Mouse (Mus musculus): ENCODE results near the gene Ccdc33. TPM values are rescaled to one million over a fixed set of nuclear protein-coding genes. Genes with fewer than 3 reads are reported as not detected.

Gene Ccdc33
- polyA plus RNA-seq, 2 experiments from 2014 or later = not detected

- ATAC-seq = no peak
These were observed 10.3 kb upstream of the Ccdc33 start for GRCm38 (mm10) chr9:58128926-58129413.

GRCm38 (mm10) chr9:58125811-58126210 is 7.2 kb upstream of the Ccdc33 start:
- no peak for ATAC-seq

DNA sequence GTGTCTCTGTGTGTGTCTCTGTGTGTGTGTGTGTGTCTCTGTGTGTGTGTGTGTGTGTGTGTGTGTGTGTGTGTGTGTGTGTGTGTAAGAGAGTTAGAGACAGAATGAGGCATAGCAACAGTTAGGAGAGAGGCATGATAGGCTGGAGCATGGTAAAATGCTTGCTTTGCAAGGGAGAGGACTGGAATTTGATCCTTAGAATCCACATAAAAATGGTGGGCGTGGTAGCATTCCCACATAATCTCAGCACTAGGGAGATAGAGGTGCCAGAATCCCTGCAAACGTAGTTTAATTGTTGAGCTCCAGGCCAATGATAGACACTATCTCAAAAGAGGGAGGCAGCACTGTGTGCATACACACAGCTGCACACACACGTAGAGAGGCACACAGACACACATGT is 6.5 kb upstream of the Ccdc33 start:
- no peak for ATAC-seq

- ATAC-seq = no peak
These were observed 2.5 kb downstream of the Ccdc33 start for GRCm38 (mm10) chr9:58116024-58116651.

GRCm38 (mm10) chr9:58115297-58115925 is 3.2 kb downstream of the Ccdc33 start:
- ATAC-seq = no peak

- ATAC-seq = no peak
These were observed 4.6 kb downstream of the Ccdc33 start for GRCm38 (mm10) chr9:58114019-58114418.

DNA sequence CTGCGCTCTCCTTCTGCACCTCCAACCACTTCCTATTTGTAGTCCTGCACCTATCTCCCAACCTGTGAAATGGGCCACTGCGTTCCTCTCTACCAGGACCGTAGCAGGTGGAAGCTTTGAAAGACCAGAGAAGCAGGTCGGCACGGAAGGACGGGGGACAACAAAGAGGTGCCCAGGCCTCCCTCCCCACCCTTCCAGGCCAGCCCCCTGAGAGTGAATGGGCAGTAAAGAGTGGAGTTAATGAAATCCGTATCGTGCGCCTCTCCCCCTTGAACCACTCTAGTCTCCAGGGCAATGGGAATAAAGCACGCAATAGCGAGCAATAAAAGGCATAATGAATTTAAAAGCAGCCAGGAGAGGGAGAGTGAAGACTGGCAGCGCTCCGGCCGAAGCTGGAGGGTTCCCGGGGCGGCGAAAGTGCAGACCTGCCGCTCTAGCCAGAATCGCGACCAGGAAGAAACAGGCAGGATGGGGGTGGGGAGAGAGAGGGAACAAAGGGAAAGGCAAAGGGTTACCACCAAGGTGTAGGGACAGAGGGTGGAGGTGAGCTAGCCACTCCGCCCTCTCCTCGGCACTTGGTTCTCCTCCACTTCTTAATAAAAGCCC is 5.2 kb downstream of the Ccdc33 start:
- ATAC-seq = no peak

DNA sequence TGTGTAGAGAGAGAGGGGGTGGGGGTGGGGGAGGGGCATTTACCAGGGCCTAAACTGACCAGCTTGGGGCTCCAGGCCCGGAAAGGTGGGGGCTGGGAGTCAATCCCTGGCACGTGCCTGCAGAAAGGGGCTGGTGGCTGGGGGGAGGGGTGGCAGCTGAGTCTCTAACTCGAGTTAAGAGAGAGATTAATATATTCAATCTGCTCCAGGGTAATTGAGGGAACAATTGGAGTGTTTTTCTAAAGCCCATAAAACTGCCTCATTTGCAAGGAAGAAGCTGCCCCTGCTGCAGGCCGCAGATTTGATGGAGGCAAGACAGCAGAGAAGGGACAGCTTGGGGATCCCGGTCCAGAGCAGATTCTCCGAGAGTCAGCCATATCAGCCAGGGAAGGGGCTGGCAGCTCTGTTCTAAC is 5.8 kb downstream of the Ccdc33 start:
- no peak for ATAC-seq

DNA sequence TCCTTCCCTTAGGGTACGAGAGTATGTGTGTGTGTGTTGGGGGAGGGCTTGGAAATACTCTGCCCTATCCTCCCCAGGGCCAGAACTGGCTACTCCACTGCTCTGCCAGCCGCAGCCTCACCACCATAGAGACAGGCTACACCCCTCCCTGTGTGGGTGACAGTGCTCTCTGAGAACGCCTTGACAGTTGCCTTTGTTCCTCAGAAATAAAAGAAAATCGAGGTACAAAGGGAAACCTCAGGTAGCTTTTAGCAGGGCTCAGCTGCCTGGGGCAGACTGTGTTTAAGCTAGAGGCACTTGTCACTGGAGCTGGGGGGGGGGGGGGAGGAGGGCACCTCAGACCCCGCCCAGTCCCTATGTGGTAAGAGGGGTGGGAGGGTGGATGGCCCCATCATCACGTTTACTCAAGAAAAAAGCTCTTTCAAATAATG is 6.3 kb downstream of the Ccdc33 start:
- ATAC-seq = peak; percentile 69

DNA sequence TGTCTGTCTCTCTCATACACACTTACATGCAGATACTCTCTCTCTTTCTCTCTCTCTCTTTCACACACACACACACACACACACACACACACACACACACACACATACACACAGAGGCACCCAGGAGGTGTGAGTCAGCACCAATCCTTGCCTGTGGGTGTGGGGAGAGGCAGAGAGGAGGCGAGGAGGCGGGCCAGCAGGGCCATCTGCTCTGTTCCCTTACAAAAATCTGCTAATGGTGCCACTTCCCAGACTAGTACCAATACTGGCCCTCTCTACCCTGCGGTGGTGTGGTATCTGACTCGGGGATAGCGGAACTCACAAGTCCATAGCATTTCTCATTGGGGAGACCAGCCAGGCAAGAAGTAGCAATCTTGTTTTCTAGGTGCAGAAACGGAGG is 7.2 kb downstream of the Ccdc33 start:
- no peak for ATAC-seq

DNA sequence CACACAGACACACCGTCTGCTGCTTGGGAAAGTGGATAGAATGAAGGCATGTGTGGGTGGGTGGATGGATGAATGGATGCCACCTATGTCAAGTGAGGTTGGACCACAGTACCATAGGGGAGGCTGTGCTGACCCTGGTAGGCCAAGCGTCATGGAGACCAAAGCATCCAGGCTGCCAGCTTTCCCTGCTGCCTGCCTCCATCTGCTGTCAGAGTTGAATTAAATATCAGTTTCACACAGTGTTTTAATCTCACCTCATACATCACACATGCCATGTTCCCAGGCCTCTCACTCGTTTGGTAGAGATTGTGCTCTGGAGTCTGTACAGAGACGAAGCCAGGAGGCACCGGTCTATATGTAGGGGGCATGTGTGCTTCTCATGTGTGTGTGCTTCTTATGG is 7.8 kb downstream of the Ccdc33 start:
- no peak for ATAC-seq

DNA sequence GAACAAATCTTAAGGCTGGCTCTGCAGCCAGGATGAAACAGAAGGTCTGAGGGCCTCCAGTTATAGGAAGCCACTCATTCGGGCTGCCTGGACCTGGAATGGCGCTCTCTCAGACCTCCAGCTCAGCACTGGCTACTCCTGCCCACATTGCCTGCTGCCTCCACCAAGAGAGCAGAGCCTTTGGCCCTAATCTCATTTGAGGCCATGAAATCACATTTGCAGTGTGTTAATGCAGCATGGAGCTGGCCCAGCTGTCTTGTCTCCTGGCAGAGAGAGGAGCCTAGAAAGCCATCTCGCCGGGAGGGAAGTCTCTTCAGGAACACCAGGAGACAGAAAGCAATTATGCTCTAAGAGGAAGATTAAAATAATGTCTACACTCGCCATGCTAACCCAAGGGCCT is 11.1 kb downstream of the Ccdc33 start:
- ATAC-seq = no peak

GRCm38 (mm10) chr9:58105595-58106169 is 12.9 kb downstream of the Ccdc33 start:
- ATAC-seq = no peak

DNA sequence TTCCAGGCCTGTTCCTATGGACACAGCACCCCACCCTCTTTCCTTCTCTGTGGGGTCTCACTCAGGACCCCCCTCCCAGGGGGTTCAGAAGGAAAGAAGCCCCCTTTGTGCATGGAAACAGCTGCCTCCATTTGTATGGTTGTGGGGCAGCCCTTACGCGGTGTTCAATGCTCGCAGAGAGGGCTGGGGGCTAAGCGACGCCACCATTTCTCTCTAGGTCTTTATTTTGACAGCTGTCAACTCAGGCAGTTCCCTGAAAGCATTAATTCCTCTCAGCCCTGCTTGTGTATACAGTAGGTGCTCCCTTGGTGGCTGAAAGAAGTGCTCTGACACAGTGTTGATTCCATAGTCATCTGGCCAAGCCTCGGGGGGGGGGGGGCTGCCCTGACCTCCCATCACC is 15.0 kb downstream of the Ccdc33 start:
- no peak for ATAC-seq

DNA sequence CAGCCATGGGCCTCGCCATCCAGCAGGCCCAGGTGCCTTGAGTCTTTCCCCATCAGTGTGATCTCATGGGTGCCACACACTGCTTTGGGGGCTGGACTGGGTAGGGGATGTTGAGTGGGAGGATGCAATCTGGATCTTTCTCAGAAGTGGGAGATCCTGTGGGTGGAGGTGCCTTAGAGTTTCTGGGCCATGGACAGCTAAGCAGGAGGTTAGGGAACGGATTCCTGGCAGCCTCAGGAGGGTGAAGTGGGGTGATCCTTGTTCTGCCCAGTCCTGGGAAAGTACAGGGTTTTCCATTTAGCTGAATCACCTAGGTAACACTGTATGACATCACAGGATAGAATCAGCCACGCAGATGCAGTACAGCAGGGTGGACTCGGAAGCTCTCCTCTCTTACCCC is 16.6 kb downstream of the Ccdc33 start:
- ATAC-seq = no peak

DNA sequence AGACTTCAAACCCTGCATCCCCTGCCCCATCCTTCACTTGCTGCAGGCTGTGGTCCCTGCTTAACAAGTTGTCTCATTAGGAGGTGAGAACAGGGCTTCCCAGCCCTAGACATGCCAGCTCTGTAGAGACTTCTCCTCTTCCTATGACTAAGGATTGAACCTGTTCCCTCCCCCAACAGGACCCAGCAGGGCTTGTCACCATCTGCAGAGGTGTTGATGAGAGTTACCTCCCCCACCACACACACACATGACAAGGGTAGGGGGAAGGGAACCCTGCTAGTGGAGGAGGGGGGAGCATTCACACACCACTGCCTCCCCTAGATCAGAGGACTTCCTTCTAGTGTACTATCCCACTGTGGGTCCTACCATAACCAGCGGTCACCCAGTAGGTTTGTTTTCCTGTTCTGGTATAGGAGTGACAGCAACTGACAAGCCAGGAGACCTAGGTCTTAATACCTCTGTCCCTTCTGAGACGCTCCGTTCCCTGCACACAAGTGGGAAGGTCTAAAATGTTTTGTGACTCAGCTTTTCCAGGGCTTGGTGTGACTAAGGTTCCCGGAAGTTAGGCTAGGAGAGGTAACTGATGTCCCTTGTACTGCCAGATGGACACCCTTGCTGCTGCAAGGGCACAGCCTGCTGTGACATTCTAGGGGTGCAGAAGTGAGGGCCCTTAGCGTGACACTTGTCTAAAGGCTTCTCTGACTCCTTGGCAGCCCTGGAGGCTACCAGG is 18.6 kb downstream of the Ccdc33 start:
- no peak for ATAC-seq

DNA sequence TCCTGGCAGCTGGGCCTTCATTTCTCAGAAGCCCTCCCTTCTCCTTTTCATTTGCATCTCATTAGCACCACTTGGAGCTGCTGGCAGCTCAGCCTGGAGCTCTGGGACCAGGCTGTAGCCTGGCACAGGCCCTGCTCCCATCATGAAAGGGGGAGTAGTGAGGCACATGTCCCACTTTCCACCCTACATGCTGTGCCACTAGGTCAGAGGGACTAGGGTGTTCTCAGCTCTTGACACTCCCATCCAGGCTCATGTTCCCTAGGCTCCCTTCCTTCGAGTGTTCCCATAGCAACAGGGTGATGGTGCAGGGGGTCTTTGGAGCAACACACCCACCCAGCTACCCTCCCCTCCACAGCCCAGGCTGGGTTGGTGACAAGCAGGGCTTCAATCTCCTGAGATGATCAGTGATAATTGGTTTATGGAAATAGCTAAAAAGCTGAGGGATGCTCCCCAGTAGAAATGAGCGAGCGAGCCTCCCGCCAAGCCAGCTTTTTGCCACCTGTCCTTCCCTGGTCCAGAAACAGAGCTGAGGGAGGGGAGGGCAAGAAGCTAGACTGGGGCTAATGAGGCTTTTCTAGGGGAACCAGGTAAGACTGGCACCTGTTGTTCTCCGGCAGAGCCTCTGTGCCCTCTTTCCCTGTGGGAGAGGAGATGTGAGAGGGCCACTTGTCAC is 21.9 kb downstream of the Ccdc33 start:
- no peak for ATAC-seq

- no peak for ATAC-seq
These were observed 22.6 kb downstream of the Ccdc33 start for GRCm38 (mm10) chr9:58095977-58096376.

GRCm38 (mm10) chr9:58093776-58094175 is 24.8 kb downstream of the Ccdc33 start:
- ATAC-seq = no peak

DNA sequence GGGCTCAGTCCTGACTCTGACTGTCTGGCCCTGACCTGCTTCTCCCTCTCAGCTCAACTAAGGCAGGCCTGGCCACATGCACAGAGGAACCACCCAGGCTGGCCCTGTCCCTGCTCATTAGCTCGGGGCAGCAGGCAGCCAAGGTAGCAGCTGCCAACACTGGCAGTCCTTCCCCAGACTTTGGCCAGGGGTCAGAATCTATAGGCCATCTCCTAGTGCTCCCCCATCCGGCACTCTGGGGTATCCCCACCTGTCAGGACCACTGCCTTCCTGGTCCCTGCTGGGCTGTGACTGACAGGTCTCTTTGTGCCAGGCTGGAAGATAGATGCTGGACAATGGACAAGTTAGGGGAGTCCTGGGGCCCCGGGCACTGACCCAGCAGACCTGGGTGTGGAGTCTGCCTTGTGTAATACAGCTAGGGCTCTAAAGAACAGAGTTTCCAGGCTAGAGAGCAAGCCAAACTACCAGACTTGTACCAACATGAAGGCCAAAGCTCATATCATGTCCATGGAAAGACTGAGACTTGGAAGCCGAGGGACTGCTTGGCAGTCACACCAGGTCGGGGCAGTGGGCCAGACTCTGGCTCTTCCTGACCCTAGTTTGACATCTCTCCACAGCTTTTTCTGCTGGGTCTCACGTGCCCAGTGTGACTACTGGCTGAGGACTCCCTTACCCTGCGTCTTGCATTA is 25.9 kb downstream of the Ccdc33 start:
- no peak for ATAC-seq

DNA sequence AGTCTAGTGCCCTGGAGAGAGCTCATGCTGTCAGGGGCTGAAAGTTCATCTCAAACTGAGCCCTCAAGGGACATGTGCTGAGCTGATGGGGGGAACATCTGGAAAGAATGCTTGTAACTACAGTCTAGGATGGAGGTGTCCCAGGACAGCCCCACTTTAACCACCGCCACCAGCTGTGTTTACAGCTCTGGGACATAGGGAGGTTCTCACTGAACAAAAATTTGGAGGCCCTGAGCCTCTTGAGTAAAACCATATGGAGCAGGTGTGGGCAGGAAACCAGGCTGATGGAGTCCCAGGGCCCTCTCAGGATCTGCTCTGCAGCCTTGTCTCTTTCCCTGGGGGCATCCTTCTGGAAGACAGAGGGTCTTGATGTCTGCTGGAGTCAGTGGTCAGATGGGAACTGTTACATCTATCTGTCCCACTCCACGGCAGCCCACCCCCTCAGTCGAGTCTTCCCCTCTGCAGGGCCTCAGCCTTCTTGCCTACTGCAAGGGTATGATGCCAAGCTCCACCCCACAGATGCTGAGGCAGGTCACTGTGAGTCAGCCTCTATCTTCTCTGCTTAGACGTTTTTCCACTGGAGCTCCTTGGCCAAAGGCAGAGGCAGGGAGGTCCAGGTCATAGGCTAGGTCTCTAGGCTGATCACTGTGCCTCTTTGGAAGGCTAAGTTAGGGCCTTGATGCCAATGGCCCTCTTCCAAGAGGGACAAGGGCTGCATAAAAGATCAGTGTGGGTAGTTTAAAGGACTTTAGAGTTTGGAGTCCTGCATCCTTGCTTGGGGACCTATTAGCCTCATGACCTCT is 26.8 kb downstream of the Ccdc33 start:
- ATAC-seq = no peak
